ENCODE assay signal across 8 mouse cellular contexts in genomic region chr9:124312171-124313142, GRCm38 (mm10). TPM values are rescaled to one million over a fixed set of nuclear protein-coding genes. Genes with fewer than 3 reads are reported as not detected.
DNase-seq lines count a peak whose midpoint lies in the region; ATAC-seq and TF ChIP-seq lines count a peak whose summit lies in the region.

2010315B03Rik (minus strand) TSS chr9:124312696.

- intact Hi-C loops in heart, postnatal 25 days (cut with DNase I): loop anchor here (5.0 kb wide), 1 partner anchor 115 kb away; no protein-coding TSS in a partner anchor

- no peak within 1 kb of the TSS for H3K27ac ChIP-seq in ES-E14 (ENCODE audit: insufficient read depth, low read depth, low read length, poor library complexity, severe bottlenecking)
- peak within 1 kb of the TSS; percentile 83 for H3K27ac ChIP-seq in forebrain, embryonic 15.5 days (replicated peaks)

- no peaks in the 10 kb centered on the region for H3K9me3 ChIP-seq in ES-E14 (ENCODE audit: control insufficient read depth, insufficient read depth, low read depth, low read length)
- no peaks in the 10 kb centered on the region for H3K9me3 ChIP-seq in forebrain, embryonic 15.5 days

- H3K27me3 ChIP-seq in forebrain, embryonic 15.5 days: no peaks in the 10 kb centered on the region

- peak; percentile 50 for DNase-seq in ES-E14 (ENCODE audit: low read depth, low spot score)
- DNase-seq in cerebellum, adult 11-12 months: peak; percentile 86
- DNase-seq in heart, postnatal 25 days (ENCODE audit: low spot score): peak; percentile 82
- peak; percentile 86 to 95 for DNase-seq in layer of hippocampus, adult 18-20 months (ENCODE audit: low spot score in 2 of 2)
- DNase-seq in lung, adult 2 months: peak; percentile 85
- peak; percentile 78 to 85 for DNase-seq in thymus, adult 18-20 months

- no peaks in the 10 kb centered on the region for H3K36me3 ChIP-seq in ES-E14 (ENCODE audit: control insufficient read depth, insufficient read depth, low read length, poor library complexity, severe bottlenecking)
- H3K36me3 ChIP-seq in forebrain, embryonic 15.5 days: no peaks in the 10 kb centered on the region

- ATAC-seq in forebrain, embryonic 15.5 days (replicated peaks): peak; percentile 99
- peak; percentile 99 for ATAC-seq in neutrophil, adult 5-6 weeks (ENCODE audit: extremely low read depth, insufficient number of reproducible peaks, low FRiP score, poor library complexity, severe bottlenecking)

- peak within 1 kb of the TSS; percentile 59 for H3K4me2 ChIP-seq in forebrain, embryonic 15.5 days (replicated peaks)

- H3K4me3 ChIP-seq in ES-E14 (ENCODE audit: insufficient read depth in 1 of 2, low read depth in 1 of 2, low read length in 2 of 2, poor library complexity in 1 of 2, severe bottlenecking in 1 of 2): peak within 1 kb of the TSS; percentile 73 to 81
- peak within 1 kb of the TSS; percentile 76 for H3K4me3 ChIP-seq in forebrain, embryonic 15.5 days
- H3K4me3 ChIP-seq in lung, adult 2 months (replicated peaks; ENCODE audit: extremely low read depth, low read depth, low read length): peak within 1 kb of the TSS; percentile 82

- in situ Hi-C loops in ES-E14 (cut with MboI; ENCODE audit: low sequenced_read_pairs in 2 of 2, unreplicated experiment in 2 of 2): no loop called here

- no peak for TF ChIP-seq CTCF in lung, adult 2 months (IDR thresholded peaks at IDR 0.05; ENCODE audit: insufficient read depth, low read length)

- TF ChIP-seq POLR2A in lung, adult 2 months (IDR thresholded peaks at IDR 0.05; ENCODE audit: borderline replicate concordance, extremely low read depth, low read depth, low read length): peak; percentile 81; the same call in 1 of the 2 replicates

- peak within 1 kb of the TSS; percentile 72 for H3K9ac ChIP-seq in ES-E14 (ENCODE audit: insufficient read depth, low read depth, low read length, poor library complexity, severe bottlenecking)
- peak within 1 kb of the TSS; percentile 68 for H3K9ac ChIP-seq in forebrain, embryonic 15.5 days (replicated peaks)

- H3K4me1 ChIP-seq in ES-E14 (ENCODE audit: control insufficient read depth in 2 of 2, insufficient read depth in 2 of 2, low read length in 2 of 2, poor library complexity in 1 of 2): no peaks in the 10 kb centered on the region
- peaks cover 5% of the 10 kb centered on the region for H3K4me1 ChIP-seq in forebrain, embryonic 15.5 days
- H3K4me1 ChIP-seq in lung, adult 2 months (ENCODE audit: control insufficient read depth, insufficient read depth, low read length): peaks cover 4% of the 10 kb centered on the region; the same call in 1 of the 2 replicates

- under 1% methylated on average over 21 of the region's 22 CpGs for WGBS in forebrain, embryonic 15.5 days
- WGBS in lung, adult 2 months: under 1% methylated on average over 21 of the region's 22 CpGs

TF ChIP-seq in ES-E14, 5 proteins besides CTCF, POLR2A, EP300 and RAD21:
- TF ChIP-seq ZC3H11A (IDR thresholded peaks at IDR 0.05; ENCODE audit: borderline replicate concordance, low read depth, low read length) (no peak), HCFC1 (IDR thresholded peaks at IDR 0.05; ENCODE audit: borderline replicate concordance, insufficient read depth, low read length) (no peak), MAFK (IDR thresholded peaks at IDR 0.05; ENCODE audit: insufficient read depth, low read depth, low read length) (no peak), ZNF384 (IDR thresholded peaks at IDR 0.05; ENCODE audit: low read depth, low read length) (no peak), CHD2 (IDR thresholded peaks at IDR 0.05; ENCODE audit: low read depth, low read length) (no peak)

RNA-seq across cellular contexts. Expression of gene 2010315B03Rik, which starts in this region (rescaled TPM):
- total RNA-seq in ES-E14 (2012; rRNA removed): 1.1 and 1.5 TPM in 2 replicates
- polyA plus RNA-seq in forebrain, embryonic 15.5 days (2015; fragmentation: Nextera tagmentation; extraction: Ambion mirVana): 9.0 and 10.9 TPM in 2 replicates
- 10 to 100 TPM; 10.1 to 11.7 TPM for total RNA-seq in heart, postnatal 25 days (2021)
- 10 to 100 TPM; 18.2 to 18.3 TPM for total RNA-seq in layer of hippocampus, adult 18-20 months (2021)
- polyA plus RNA-seq in lung, adult 2 months (2012; rRNA removed): 1.6 and 3.7 TPM in 2 replicates
- total RNA-seq in neutrophil, adult 5-6 weeks (2017): 41.9 and 46.2 TPM in 2 replicates
